Mouse (Mus musculus) lung, adult 18-20 months (tissue): Measurements from ENCODE around the gene Mrps33.

Experiments used
- DNase-seq, 2 experiments: peaks; one replicate each; pipeline ENCODE4 v3.0.0; 2022; ENCODE audit warnings: mixed read lengths in 2 of 2

The Mrps33 gene

DNA sequence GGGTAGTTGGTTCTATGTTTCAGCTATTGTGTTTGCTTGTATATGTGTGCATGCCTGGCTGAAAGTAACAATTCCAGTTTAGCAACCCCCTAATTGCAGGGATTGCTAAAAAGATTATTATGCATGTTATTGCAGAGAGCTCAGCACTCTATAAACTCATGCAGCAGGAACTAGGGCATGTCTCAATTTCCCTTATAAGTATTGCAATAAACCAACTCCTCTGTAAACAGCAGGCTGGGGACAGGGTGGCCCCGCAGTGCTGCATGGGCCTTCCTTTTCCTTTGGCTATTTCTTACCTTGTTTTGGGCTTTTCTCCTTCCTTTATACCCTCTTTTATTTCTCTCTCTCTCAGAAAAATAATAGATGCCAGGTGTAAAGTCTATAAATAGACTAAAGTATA, 32.3 kb downstream of the Mrps33 start:
- DNase-seq, result no peak

DNA sequence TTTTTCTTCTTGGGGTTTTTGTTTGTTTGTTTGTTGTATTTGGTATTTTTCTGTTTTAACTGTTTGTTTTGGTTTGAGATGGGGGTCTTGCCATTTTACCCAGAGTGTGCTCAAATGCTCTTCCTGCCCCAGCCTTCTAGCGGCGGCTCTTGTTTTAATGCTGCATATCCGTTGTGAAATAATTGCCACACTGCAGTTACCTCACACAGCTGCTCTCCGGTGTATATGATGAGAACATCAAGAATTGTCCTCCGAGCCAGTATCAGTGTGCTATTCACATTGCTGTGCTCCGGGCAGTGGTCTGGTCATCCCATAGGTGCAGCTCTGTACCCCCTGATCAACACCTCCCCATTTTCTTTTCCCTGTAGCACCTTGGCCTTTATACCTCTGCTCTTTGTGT, 34.5 kb downstream of the Mrps33 start:
- DNase-seq, result no peak

DNA sequence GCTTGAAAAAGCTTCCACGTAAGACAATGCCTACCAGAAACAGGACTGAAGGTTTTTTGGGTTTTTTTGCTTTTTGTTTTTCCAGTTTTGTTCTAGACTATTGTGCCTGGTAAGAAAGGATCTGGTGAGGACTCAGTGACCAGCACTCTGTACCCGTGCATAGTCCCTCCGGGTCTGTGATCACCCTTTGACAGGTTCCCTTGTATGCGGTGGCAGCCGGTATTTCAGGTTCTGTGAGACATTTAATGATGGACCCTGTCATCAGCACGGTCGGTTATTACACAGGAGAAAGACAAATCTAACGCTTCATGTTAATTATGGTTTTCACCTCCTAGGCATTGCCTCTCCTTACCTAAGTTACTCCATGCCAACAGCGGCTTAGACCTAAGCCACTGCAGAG, 35.8 kb downstream of the Mrps33 start:
- no peak for DNase-seq

DNA sequence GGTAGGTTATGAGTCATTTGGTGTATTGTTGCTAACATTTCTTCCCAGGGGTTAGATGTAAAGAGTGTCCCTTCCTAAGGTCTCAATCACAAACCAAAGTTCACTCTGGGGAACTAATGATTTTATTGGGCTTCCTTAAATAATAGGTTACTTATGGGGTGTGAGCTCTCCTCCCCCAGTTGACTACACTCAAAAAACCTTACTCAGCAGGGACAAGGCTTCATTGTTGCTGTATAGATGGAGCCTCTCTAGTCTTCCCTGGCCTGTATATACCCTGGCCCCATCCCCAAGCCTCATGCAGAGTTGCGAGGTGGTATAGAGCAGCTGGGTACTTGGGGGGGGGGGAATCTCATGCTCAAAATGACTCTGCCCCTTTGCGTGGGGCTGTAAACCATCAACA, 53.6 kb downstream of the Mrps33 start:
- DNase-seq, result no peak
